Mouse (Mus musculus) mesoderm, embryonic 11.5 days (tissue): ENCODE results near the gene Lgals2.
"Not testable (repeated sequence)": the region's sequence is repeated elsewhere in the genome, so short reads cannot be mapped to it uniquely, and the experiment has no call there.

ENCODE experiments used
- DNase-seq: peaks from one replicate; pipeline ENCODE4 v3.0.0-alpha.2; 2012; ENCODE audit warnings: low read depth, low spot score

Lgals2 gene

GRCm38 (mm10) chr15:78874989-78875388 is 19.7 kb upstream of the Lgals2 start:
- no peak for DNase-seq

- DNase-seq, result no peak
Measured at GRCm38 (mm10) chr15:78873803-78874435, 18.6 kb upstream of the Lgals2 start.

- no peak for DNase-seq
Measured at GRCm38 (mm10) chr15:78872021-78872608, 16.8 kb upstream of the Lgals2 start.

GRCm38 (mm10) chr15:78869775-78870174 is 14.4 kb upstream of the Lgals2 start:
- DNase-seq, result peak; percentile 79

- DNase-seq, result no peak
Measured at GRCm38 (mm10) chr15:78868826-78869233, 13.5 kb upstream of the Lgals2 start.

- DNase-seq, result peak; percentile 56
Measured at GRCm38 (mm10) chr15:78868398-78868797, 13.1 kb upstream of the Lgals2 start.

GRCm38 (mm10) chr15:78863852-78864253 is 8.5 kb upstream of the Lgals2 start:
- no peak for DNase-seq

GRCm38 (mm10) chr15:78863154-78863553 is 7.8 kb upstream of the Lgals2 start:
- DNase-seq, result no peak

GRCm38 (mm10) chr15:78862280-78862679 is 7.0 kb upstream of the Lgals2 start:
- no peak for DNase-seq

GRCm38 (mm10) chr15:78859714-78860113 is 4.4 kb upstream of the Lgals2 start:
- no peak for DNase-seq

- no peak for DNase-seq
Measured at GRCm38 (mm10) chr15:78859311-78859710, 4.0 kb upstream of the Lgals2 start.

GRCm38 (mm10) chr15:78857009-78857408 is 1.7 kb upstream of the Lgals2 start:
- DNase-seq, result no peak

- peak; percentile 92 for DNase-seq
Measured at GRCm38 (mm10) chr15:78851505-78852153, 3.7 kb downstream of the Lgals2 start.

- DNase-seq, result no peak
Measured at GRCm38 (mm10) chr15:78850944-78851343, 4.4 kb downstream of the Lgals2 start.

- no peak for DNase-seq
Measured at GRCm38 (mm10) chr15:78850059-78850824, 5.1 kb downstream of the Lgals2 start.

GRCm38 (mm10) chr15:78849485-78849884 is 5.8 kb downstream of the Lgals2 start:
- DNase-seq, result no peak

GRCm38 (mm10) chr15:78848467-78848866 is 6.9 kb downstream of the Lgals2 start:
- DNase-seq, result peak; percentile 74

GRCm38 (mm10) chr15:78846805-78847204 is 8.5 kb downstream of the Lgals2 start:
- not testable (repeated sequence) for DNase-seq

- no peak for DNase-seq
Measured at GRCm38 (mm10) chr15:78846352-78846751, 9.0 kb downstream of the Lgals2 start.

- DNase-seq, result no peak
Measured at GRCm38 (mm10) chr15:78845867-78846266, 9.5 kb downstream of the Lgals2 start.

GRCm38 (mm10) chr15:78845321-78845720 is 10.0 kb downstream of the Lgals2 start:
- no peak for DNase-seq

- no peak for DNase-seq
Measured at GRCm38 (mm10) chr15:78844791-78845190, 10.5 kb downstream of the Lgals2 start.
